Mouse (Mus musculus) neural tube, embryonic 15.5 days (tissue): ENCODE data around the gene Map3k9. TPM values are rescaled to one million over a fixed set of nuclear protein-coding genes. Genes with fewer than 3 reads are reported as not detected.

Source experiments
- ATAC-seq: fragments of 200-750 bp; cut with Nextera tagmentation; 2 replicates; pipeline ENCODE4 v1.8.0; 2017; ENCODE audit warnings: mild to moderate bottlenecking, moderate TSS enrichment, moderate library complexity; ENCODE audit not compliant: low FRiP score
- H3K27ac ChIP-seq: fragments of 300-500 bp; sonication (generic); replicated peaks from 2 replicates; pipeline ENCODE4 v1.5.1; 2015; ENCODE audit warnings: mild to moderate bottlenecking, inconsistent platforms
- H3K27me3 ChIP-seq: fragments of 300-500 bp; sonication (generic); replicated peaks from 2 replicates; pipeline ENCODE4 v1.6.1; 2015; ENCODE audit warnings: inconsistent platforms
- H3K36me3 ChIP-seq: fragments of 300-500 bp; sonication (generic); 2 replicates; pipeline ENCODE4 v1.6.1; 2015; ENCODE audit warnings: inconsistent platforms
- H3K4me1 ChIP-seq: fragments of 300-500 bp; sonication (generic); 2 replicates; pipeline ENCODE4 v1.6.1; 2015; ENCODE audit warnings: inconsistent platforms
- H3K4me2 ChIP-seq: fragments of 300-500 bp; sonication (generic); 2 replicates; pipeline ENCODE4 v1.6.1; 2015; ENCODE audit warnings: inconsistent platforms, mild to moderate bottlenecking, moderate library complexity
- H3K4me3 ChIP-seq: fragments of 300-500 bp; sonication (generic); replicated peaks from 2 replicates; pipeline ENCODE4 v1.5.1; 2015; ENCODE audit warnings: mild to moderate bottlenecking, inconsistent platforms
- H3K9ac ChIP-seq: fragments of 300-500 bp; sonication (generic); replicated peaks from 2 replicates; pipeline ENCODE4 v1.6.1; 2015; ENCODE audit warnings: mild to moderate bottlenecking, inconsistent platforms
- H3K9me3 ChIP-seq: fragments of 300-500 bp; sonication (generic); replicated peaks from 2 replicates; pipeline ENCODE4 v1.6.1; 2016; ENCODE audit warnings: inconsistent platforms
- whole genome bisulfite sequencing: fragments of 180-500 bp; shearing (Covaris S2); methylation state at CpG from one replicate; pipeline ENCODE4 v1.1.7; 2015; ENCODE audit warnings: mixed read lengths; 5-methylcytosine and 5-hydroxymethylcytosine counted together
- polyA plus RNA-seq: library from polyadenylated mRNA; unstranded; fragments of >200 nt; fragmentation: Nextera tagmentation; extraction: Ambion mirVana; gene quantifications from 2 replicates; pipeline ENCODE4 v1.2.1, GENCODE M21; 2015

The Map3k9 gene
- polyA plus RNA-seq, 1 experiment from 2014 or later, result 11.5 TPM

DNA sequence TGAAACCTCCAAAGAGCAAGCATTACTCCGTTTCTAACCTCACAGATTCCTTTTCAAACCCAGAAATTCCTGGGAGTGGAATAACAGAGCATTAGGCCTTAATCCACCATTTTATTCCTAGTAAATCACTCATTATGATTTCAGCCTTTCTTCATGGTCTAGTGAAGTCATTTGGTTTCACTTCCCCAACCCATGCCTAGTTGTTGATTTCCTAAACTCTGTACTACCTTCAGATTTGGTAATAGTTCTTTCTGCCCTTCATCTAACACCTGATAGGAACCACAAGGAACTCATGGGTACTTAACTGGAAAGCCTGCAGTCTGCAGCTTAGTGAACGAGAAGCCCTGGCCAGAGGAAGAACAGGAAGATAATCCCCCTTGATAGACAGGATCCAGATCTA lies 105.4 kb downstream of the Map3k9 start:
- Histone ChIP-seq H3K4me1 (no peaks in the 10 kb centered on the region), H3K9me3 (no peaks in the 10 kb centered on the region), H3K9ac (no peak overlapping the region), H3K27ac (no peak overlapping the region), H3K4me3 (no peak overlapping the region), H3K36me3 (no peaks in the 10 kb centered on the region), H3K27me3 (no peaks in the 10 kb centered on the region), H3K4me2 (no peak overlapping the region)
- 77% methylated on average over 2 of the region's 2 CpGs for WGBS
- ATAC-seq, result no peak

Other genes starting within 250 kb of the Map3k9 start
- 37.5 and 38.5 TPM in 2 replicates for gene Gm20498, start 248.3 kb downstream of the Map3k9 start, polyA plus RNA-seq
- 38.4 and 43.9 TPM in 2 replicates for gene Synj2bp, start 248.3 kb downstream of the Map3k9 start, polyA plus RNA-seq
- 0.88 and 1.2 TPM in 2 replicates for gene Adam21, start 212.7 kb downstream of the Map3k9 start, polyA plus RNA-seq
- gene Med6, start 186.2 kb downstream of the Map3k9 start, polyA plus RNA-seq, result 37.6 and 43.5 TPM in 2 replicates
- 17.0 and 20.9 TPM in 2 replicates for gene Ttc9, start 149.9 kb downstream of the Map3k9 start, polyA plus RNA-seq
- gene Pcnx, start 78.8 kb upstream of the Map3k9 start, polyA plus RNA-seq, result 7.3 and 9.6 TPM in 2 replicates